Mouse (Mus musculus): ENCODE results near the gene Zfp472. TPM values are rescaled to one million over a fixed set of nuclear protein-coding genes. Genes with fewer than 3 reads are reported as not detected.

Gene Zfp472
- total RNA-seq, 2 experiments from 2014 or later, result 2.5 to 3.0 TPM

- DNase-seq, result no peak
These were observed 42.7 kb downstream of the Zfp472 start for GRCm38 (mm10) chr17:33008337-33008736.

- DNase-seq, result peak; percentile 41
These were observed 54.8 kb downstream of the Zfp472 start for GRCm38 (mm10) chr17:33020434-33020833.

Other genes with a start within 250 kb of the Zfp472 start
- gene Zfp871, start 177.5 kb upstream of the Zfp472 start, total RNA-seq (2021), result 10 to 100 TPM; 30.6 to 36.4 TPM
- gene Zfp811, start 155.9 kb upstream of the Zfp472 start, total RNA-seq (2021), result under 1 TPM; 0.77 to 0.87 TPM
- 10 to 100 TPM in 1 of 2 experiments, 1 to 10 TPM in 1; 7.0 to 10.9 TPM for gene Zfp799, start 135.6 kb upstream of the Zfp472 start, total RNA-seq (2021)
- gene Zfp870, start 74.2 kb upstream of the Zfp472 start, total RNA-seq (2021), result 1 to 10 TPM; 7.1 to 7.4 TPM
- gene Cyp4f14, start 48.5 kb upstream of the Zfp472 start, total RNA-seq (2021), result under 1 TPM; 0.14 to 0.32 TPM
- gene Cyp4f13, start 18.4 kb upstream of the Zfp472 start, total RNA-seq (2021), result 10 to 100 TPM in 1 of 2 experiments, 1 to 10 TPM in 1; 7.6 to 11.1 TPM
- 1 to 10 TPM; 5.3 to 7.7 TPM for gene Zfp952, start 27.3 kb downstream of the Zfp472 start, total RNA-seq (2021)
- gene Zfp763, start 67.6 kb downstream of the Zfp472 start, total RNA-seq (2021), result 1 to 10 TPM; 5.0 to 6.3 TPM
- gene 4921501E09Rik, start 102.2 kb downstream of the Zfp472 start, total RNA-seq (2021), result not detected
- gene Zfp563, start 123.5 kb downstream of the Zfp472 start, total RNA-seq (2021), result 1 to 10 TPM; 3.8 to 5.8 TPM
- under 1 TPM; 0.05 to 0.43 TPM for gene Morc2b, start 173.9 kb downstream of the Zfp472 start, total RNA-seq (2021)
- gene Olfr55, start 202.6 kb downstream of the Zfp472 start, total RNA-seq (2021), result not detected
- gene Olfr239, start 225.5 kb downstream of the Zfp472 start, total RNA-seq (2021), result not detected